Mouse (Mus musculus): ENCODE results near the gene Iqcm. TPM values are rescaled to one million over a fixed set of nuclear protein-coding genes. Genes with fewer than 3 reads are reported as not detected.

The Iqcm gene
- polyA plus RNA-seq, 1 experiment from 2014 or later = not detected

GRCm38 (mm10) chr8:75755596-75755995 lies 307.1 kb downstream of the Iqcm start:
- Histone ChIP-seq H3K4me2 (no peak overlapping the region), H3K27ac (no peak overlapping the region), H3K9me3 (0 out of 2 replicates have a peak, but pooled peaks cover 10% of the 10 kb centered on the region), H3K27me3 (no peaks in the 10 kb centered on the region), H3K36me3 (no peaks in the 10 kb centered on the region), H3K4me3 (replicated peaks) (no peak overlapping the region), H3K4me1 (replicated peaks) (no peaks in the 10 kb centered on the region), H3K9ac (replicated peaks) (no peak overlapping the region)
- no peak for ATAC-seq (ENCODE audit: insufficient number of reproducible peaks, insufficient read depth, low FRiP score, low TSS enrichment, low read depth)

DNA sequence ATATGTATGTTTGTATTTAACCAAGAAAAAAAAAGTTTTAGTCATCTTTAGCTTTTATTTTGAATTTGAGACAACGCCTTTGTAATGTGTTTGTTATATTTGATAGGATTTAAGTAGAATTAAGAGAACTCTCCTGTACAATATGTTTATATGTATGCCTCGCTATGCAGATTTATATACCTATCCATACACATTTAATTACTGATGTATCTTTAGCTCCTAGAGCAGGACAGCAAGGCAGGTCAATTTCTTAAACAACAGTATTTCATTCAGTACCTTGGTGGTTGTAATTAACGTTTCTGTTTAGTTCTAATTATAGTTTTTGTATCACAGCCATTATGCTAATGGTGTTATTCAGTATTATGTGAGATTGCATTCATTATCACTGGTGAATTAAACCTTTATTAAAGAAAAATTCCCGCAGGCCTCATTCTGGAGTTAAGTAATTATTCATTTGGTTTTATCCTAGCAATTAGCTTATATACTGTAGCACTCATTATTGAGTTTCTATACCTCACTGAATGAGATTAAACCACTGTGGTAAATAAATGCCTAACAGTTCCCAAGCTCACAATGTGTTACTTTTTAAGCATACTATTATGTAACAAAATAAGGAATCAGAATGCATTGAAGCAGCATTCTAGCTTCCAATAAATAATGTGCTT lies 380.1 kb downstream of the Iqcm start:
- H3K36me3 ChIP-seq = no peaks in the 10 kb centered on the region
- ATAC-seq (ENCODE audit: insufficient number of reproducible peaks, insufficient read depth, low FRiP score, low TSS enrichment, low read depth) = no peak
- no peak overlapping the region for H3K4me3 ChIP-seq (replicated peaks)
- no peak overlapping the region for H3K27ac ChIP-seq
- H3K27me3 ChIP-seq = no peaks in the 10 kb centered on the region
- no peak overlapping the region for H3K9ac ChIP-seq (replicated peaks)
- no peak overlapping the region for H3K4me2 ChIP-seq
- H3K4me1 ChIP-seq (replicated peaks) = no peaks in the 10 kb centered on the region
- no peaks in the 10 kb centered on the region for H3K9me3 ChIP-seq
- WGBS = 79% methylated on average over 4 of the region's 4 CpGs

GRCm38 (mm10) chr8:75835245-75835644 lies 386.8 kb downstream of the Iqcm start:
- no peak for ATAC-seq (ENCODE audit: insufficient number of reproducible peaks, insufficient read depth, low FRiP score, low TSS enrichment, low read depth)
- Histone ChIP-seq H3K4me3 (replicated peaks) (no peak overlapping the region), H3K9ac (replicated peaks) (no peak overlapping the region), H3K9me3 (no peaks in the 10 kb centered on the region), H3K27me3 (no peaks in the 10 kb centered on the region), H3K4me1 (replicated peaks) (no peaks in the 10 kb centered on the region), H3K4me2 (no peak overlapping the region), H3K36me3 (no peaks in the 10 kb centered on the region), H3K27ac (no peak overlapping the region)
- WGBS = 87% methylated on average over 2 of the region's 2 CpGs

DNA sequence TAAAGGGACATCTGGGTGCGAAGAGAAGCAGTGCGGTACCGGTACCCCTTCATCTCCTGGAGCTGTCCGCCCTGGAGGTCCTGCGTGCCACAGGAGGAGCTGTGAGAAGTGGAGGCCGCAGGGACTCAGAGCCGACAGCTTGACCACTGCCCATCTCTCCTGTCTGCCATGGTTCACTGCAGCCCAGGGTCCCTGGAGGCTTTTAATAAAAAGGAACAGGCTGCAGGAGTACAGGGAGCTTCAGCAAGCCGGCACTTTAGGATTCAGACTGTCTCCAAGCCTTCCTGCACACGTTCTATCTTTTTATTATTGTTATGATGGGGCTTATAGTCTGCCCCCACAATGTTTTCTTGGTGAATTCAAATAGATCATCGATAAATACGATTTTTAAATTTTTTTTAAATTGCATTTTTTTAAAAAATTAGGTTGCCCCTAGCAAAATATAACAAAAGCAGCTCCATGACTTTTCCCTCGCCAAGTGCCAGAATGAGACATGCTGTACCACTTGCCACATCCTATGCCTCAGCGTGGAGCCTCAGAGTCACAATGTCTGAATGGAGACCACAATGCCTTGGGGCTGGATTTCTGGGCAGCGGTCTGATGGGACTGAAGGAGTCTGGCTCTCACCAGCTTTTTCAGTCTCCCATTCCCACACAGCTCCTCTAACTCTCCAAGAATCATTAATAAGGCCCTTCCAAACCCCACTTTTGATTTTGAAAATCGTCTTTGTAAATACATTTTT lies 469.3 kb downstream of the Iqcm start:
- ATAC-seq (ENCODE audit: insufficient number of reproducible peaks, insufficient read depth, low FRiP score, low TSS enrichment, low read depth) = no peak
- WGBS = 76% methylated on average over 15 of the region's 15 CpGs
- no peaks in the 10 kb centered on the region for H3K36me3 ChIP-seq
- no peak overlapping the region for H3K4me3 ChIP-seq (replicated peaks)
- no peaks in the 10 kb centered on the region for H3K9me3 ChIP-seq
- H3K27ac ChIP-seq = no peak overlapping the region
- no peaks in the 10 kb centered on the region for H3K27me3 ChIP-seq
- H3K4me2 ChIP-seq = no peak overlapping the region
- H3K9ac ChIP-seq (replicated peaks) = no peak overlapping the region
- no peaks in the 10 kb centered on the region for H3K4me1 ChIP-seq (replicated peaks)

GRCm38 (mm10) chr8:75949166-75949565 lies 500.7 kb downstream of the Iqcm start:
- Histone ChIP-seq H3K4me2 (no peak overlapping the region), H3K27me3 (no peaks in the 10 kb centered on the region), H3K4me1 (replicated peaks) (no peaks in the 10 kb centered on the region), H3K9ac (replicated peaks) (no peak overlapping the region), H3K4me3 (replicated peaks) (no peak overlapping the region), H3K36me3 (no peaks in the 10 kb centered on the region), H3K9me3 (no peaks in the 10 kb centered on the region), H3K27ac (no peak overlapping the region)
- 84% methylated on average over 1 of the region's 1 CpGs for whole genome bisulfite sequencing
- ATAC-seq (ENCODE audit: insufficient number of reproducible peaks, insufficient read depth, low FRiP score, low TSS enrichment, low read depth) = no peak

GRCm38 (mm10) chr8:75956016-75956415 lies 507.5 kb downstream of the Iqcm start:
- H3K36me3 ChIP-seq = no peaks in the 10 kb centered on the region
- H3K4me2 ChIP-seq = no peak overlapping the region
- 88% methylated on average over 2 of the region's 2 CpGs for WGBS
- no peak overlapping the region for H3K4me3 ChIP-seq (replicated peaks)
- no peak overlapping the region for H3K27ac ChIP-seq
- no peaks in the 10 kb centered on the region for H3K27me3 ChIP-seq
- ATAC-seq (ENCODE audit: insufficient number of reproducible peaks, insufficient read depth, low FRiP score, low TSS enrichment, low read depth) = no peak
- H3K4me1 ChIP-seq (replicated peaks) = no peaks in the 10 kb centered on the region
- H3K9ac ChIP-seq (replicated peaks) = no peak overlapping the region
- no peaks in the 10 kb centered on the region for H3K9me3 ChIP-seq

- H3K36me3 ChIP-seq = no peaks in the 10 kb centered on the region
- no peaks in the 10 kb centered on the region for H3K27me3 ChIP-seq
- ATAC-seq (ENCODE audit: insufficient number of reproducible peaks, insufficient read depth, low FRiP score, low TSS enrichment, low read depth) = no peak
- 86% methylated on average over 4 of the region's 4 CpGs for WGBS
- H3K9ac ChIP-seq (replicated peaks) = no peak overlapping the region
- no peak overlapping the region for H3K4me3 ChIP-seq (replicated peaks)
- H3K27ac ChIP-seq = no peak overlapping the region
- H3K4me1 ChIP-seq (replicated peaks) = no peaks in the 10 kb centered on the region
- H3K4me2 ChIP-seq = no peak overlapping the region
- no peaks in the 10 kb centered on the region for H3K9me3 ChIP-seq
Measured at GRCm38 (mm10) chr8:76018501-76018900, 570.0 kb downstream of the Iqcm start.

Other genes with a start within 250 kb of the Iqcm start
- gene Rasd2, start 234.8 kb upstream of the Iqcm start, polyA plus RNA-seq (2016; fragmentation: Nextera tagmentation; extraction: Ambion mirVana) = 0.14 and 0.27 TPM in 2 replicates
- 0.21 TPM in 1 of 2 replicates, not detected in the other for gene Gm10358, start 42.1 kb upstream of the Iqcm start, polyA plus RNA-seq (2016; fragmentation: Nextera tagmentation; extraction: Ambion mirVana)